Mouse (Mus musculus) bone marrow, adult 2 months (tissue): ENCODE results near the gene Phgr1.

Experiments used
- CTCF ChIP-seq: fragments of 200-500 bp; IDR thresholded peaks from 2 replicates; pipeline ENCODE4 v1.5.1; 2011; ENCODE audit warnings: low read length, control low read depth; ENCODE audit not compliant: control insufficient read depth, insufficient read depth
- POLR2A ChIP-seq: fragments of 200-500 bp; IDR thresholded peaks from 2 replicates; pipeline ENCODE4 v1.6.1; 2011; ENCODE audit warnings: low read depth, mild to moderate bottlenecking, control low read depth, low read length, borderline replicate concordance; ENCODE audit not compliant: control insufficient read depth

DNA sequence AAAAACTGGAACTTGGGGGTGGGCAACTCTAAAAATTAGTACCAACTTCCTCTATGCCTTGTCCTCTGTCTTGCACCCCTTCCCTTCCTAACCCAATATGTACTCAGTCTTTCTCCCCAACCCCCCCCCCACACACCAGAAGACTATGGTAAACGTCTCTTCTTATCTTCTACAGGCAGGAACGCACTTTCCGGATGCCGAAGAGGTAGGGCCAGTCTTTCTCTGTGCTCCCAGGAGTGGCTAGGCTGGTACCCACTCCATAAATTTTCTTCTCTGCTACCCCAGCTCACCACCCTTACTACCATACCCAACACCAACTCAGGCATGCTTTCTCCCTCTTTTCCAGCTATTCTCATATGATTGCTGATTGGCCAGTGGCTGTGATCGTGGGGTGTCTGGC, 14.0 kb downstream of the Phgr1 start:
- TF ChIP-seq CTCF (no peak), POLR2A (no peak)
